Mouse (Mus musculus) small intestine, adult 2 months (tissue): Measurements from ENCODE around the gene Chmp4b.

ENCODE experiments used
- CTCF ChIP-seq: fragments of 200-500 bp; IDR thresholded peaks from 2 replicates; pipeline ENCODE4 v1.5.1; 2012; ENCODE audit warnings: low read depth, mild to moderate bottlenecking, control low read depth, inconsistent platforms, low read length, moderate library complexity, mixed read lengths; ENCODE audit not compliant: insufficient replicate concordance, insufficient read length; ENCODE audit errors: extremely low read depth
- POLR2A ChIP-seq: fragments of 200-500 bp; IDR thresholded peaks from 2 replicates; pipeline ENCODE4 v1.6.1; 2012; ENCODE audit warnings: low read depth, mild to moderate bottlenecking, control low read depth, inconsistent platforms, low read length, moderate library complexity

DNA sequence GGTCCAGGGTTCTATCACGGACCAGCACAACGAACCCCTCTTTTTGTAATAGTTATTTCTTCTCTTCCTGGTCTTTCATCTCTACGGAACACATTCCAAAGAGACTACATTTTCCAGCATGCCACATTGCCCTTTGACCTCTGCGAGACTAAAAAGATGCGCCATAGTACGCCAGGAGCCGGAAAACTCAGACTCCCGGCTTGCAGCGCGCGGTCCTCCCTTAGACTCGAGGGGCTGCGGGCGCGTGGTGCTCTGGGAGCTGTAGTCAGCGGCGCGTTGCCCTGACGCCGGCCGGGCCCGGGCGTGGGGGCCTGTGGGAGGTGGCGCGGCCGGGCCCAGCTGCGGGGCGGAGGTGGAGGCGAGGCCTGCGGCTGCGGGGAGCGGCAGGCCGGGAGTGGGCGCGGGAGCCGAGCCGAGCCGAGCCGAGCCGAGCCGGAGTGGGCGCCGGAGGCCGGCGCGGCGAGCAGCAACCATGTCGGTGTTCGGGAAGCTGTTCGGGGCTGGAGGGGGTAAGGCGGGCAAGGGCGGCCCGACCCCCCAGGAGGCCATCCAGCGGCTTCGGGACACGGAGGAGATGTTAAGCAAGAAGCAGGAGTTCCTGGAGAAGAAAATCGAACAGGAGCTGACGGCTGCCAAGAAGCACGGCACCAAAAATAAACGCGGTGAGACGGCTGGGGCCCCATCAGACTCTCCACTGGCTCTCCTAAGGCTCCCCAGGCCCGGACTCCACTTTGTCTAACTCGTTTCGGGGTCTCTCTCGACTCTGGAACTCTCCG lies 5.4 kb downstream of the Chmp4b start:
- TF ChIP-seq CTCF (no peak), POLR2A (peak; percentile 25; the same call in 1 of the 2 replicates)
